Mouse (Mus musculus): ENCODE measurements at regions not wholly inside any gene's neighbourhood (a gene's known extent, or its start where the extent isn't known, plus 50 kb on each side); places are given as distances from the start of the nearest gene placed in this dataset.
"Not testable (repeated sequence)": the region's sequence is repeated elsewhere in the genome, so short reads cannot be mapped to it uniquely, and the experiment has no call there.

DNA sequence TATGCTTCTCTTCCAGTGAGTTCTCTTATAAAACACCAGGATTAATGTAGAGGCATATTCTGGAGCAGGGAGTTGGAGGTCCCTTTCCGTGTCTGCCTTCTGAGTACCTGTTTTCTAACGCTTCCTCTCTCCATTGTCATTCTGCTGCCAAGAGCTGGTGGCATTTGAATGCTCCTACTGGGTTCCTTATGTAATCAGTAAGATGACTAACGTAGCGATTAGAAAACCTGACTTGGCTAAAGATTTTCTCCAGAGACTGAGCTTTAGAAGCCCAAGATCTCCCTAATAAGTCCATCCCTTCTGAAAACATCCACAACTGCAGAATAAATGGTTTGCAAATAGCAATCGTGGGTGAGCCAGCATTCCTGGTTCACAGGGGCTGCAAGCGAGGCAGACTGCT is 174.5 kb downstream of the Dhx15 start:
- no peak for DNase-seq (ENCODE audit: low read depth)

GRCm38 (mm10) chr5:52010426-52010825 is 179.9 kb downstream of the Dhx15 start:
- no peak for DNase-seq (ENCODE audit: low read depth)

GRCm38 (mm10) chr5:52008942-52009341 is 181.4 kb downstream of the Dhx15 start:
- DNase-seq (ENCODE audit: low read depth) = no peak

GRCm38 (mm10) chr5:52006843-52007242 is 183.5 kb downstream of the Dhx15 start:
- no peak for DNase-seq (ENCODE audit: low read depth)

DNA sequence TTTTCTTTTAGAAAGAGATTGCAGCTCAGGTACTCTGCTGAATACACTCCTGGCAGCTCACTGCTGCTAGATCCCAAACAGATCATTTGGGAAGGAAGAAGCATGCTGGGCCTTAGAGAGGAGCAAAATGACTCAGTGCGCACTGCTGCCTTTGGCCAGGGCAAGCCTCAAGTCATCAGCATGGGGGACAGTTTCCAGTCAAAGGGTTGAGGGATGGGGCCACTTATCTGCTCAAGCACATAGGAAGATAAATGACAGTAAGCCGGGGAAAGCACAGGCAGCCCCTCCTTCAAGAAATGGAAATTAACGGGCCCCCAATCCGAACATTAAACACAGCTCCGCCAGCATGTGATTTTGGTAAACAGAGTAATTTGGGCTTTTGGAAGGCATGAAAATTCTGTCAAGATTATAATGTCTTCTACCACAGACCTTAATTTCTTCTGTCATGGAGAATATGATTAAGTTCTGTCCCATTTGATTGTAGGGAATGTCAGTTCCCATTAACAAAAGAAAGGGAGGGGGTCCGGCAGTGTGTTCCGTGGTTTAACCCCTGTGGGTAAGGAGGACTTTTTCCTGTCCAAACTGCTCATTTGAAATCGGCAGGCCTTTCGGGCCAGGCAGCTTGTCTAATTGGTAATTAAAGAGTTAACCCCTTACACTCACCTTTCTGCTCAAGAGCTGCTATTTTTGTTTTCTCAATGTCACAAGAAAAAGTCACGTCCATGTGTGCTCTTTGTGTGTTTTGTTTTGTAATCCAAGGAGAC is 199.3 kb downstream of the Dhx15 start:
- no peak for DNase-seq (ENCODE audit: low read depth)

- no peak for DNase-seq (ENCODE audit: low read depth)
Observed at GRCm38 (mm10) chr5:51989396-51989795, 200.9 kb downstream of the Dhx15 start.

DNA sequence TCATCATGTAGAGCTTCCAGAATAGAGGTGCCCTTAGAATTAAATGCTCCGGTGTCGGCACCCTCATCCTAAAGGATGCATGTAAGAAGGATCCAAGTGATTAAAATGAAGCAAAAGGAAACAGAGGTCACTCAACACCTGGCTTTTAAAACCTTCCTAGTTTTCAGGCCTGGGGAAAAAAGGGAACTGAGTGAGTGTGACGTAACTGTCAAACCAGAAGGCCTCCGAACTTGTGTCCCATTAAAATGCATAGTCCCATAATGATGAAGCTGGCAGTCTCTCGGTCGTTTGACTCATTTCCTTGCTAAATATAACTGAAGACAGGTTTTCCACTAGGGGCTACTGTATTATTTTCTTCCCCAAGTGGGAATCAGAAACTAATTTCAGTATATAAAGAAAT is 201.4 kb downstream of the Dhx15 start:
- DNase-seq (ENCODE audit: low read depth) = no peak

DNA sequence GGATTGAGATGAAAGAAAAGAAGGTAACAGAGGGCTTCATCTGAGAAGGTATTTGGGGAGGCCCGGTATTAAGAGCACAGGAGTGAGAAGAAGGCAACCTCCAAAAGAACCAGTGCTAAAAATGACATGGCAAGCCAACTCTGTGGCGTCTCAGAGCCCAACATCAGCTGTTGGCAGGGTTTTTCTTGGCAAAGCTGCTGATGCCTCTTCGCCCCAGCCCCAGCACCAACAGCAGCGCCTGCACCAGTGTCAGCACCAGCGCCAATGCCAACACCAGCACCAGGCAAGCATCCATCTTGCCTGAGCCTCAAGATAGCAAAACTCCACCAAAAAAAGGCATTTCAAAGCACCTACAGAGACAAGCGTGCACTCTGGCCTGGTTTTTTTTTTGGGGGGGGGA is 205.3 kb downstream of the Dhx15 start:
- no peak for DNase-seq (ENCODE audit: low read depth)

DNA sequence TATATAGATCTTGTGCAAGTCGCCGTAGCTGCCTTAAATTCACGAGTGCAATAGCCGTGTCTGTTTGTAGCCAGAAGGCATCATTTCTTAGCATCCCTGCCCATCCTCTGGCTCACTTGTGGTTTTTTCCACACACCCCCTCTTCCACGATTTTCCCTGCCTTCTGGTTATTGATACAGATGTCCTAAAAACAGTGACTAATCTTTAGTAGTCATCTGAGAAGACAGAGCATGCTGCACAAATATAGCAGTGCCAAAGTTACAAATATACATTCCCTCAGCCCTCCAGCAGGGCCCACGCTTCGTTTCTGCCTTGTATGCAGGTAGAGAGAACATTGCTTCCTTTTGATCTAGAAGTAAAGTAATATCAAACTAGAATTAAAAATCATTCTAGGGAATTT is 207.5 kb downstream of the Dhx15 start:
- DNase-seq (ENCODE audit: low read depth) = no peak

DNA sequence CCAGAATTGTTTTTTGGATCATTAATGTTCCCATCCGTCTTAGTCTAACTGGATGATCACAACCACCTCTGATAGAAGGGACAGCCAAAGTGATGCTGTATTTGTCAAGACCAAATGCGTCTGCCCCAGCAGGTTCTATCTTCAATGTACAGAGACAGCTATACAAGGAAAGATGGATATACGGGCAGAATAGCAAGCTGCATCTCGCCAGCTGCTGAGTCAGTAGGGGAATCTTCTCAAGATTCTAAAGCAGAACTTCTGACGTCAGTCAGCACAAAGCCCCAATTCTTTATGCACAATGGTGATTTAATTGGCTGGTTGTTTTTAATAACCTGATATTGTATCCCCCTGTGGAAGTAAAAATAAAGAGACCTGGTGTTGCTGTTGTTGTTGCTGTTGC is 209.4 kb downstream of the Dhx15 start:
- no peak for DNase-seq (ENCODE audit: low read depth)

DNA sequence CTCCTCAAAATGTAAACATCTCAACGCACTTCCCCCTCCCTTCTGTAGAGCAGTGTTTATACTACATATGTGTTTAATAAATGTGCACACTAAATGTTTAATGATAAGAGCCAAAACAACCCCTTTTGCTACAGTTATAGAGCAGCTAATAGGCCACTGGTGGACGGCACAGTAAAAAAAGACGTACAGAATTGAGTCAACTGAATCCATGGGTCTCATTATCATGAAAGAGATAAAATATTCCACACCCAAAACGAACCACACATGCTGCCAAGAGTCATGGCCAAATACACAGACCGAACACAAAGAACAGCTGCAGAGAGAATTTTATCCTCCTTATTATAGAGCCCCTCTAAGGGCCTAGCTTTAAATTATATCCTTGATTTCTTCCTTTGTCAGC is 237.8 kb downstream of the Dhx15 start:
- DNase-seq (ENCODE audit: low read depth) = no peak

DNA sequence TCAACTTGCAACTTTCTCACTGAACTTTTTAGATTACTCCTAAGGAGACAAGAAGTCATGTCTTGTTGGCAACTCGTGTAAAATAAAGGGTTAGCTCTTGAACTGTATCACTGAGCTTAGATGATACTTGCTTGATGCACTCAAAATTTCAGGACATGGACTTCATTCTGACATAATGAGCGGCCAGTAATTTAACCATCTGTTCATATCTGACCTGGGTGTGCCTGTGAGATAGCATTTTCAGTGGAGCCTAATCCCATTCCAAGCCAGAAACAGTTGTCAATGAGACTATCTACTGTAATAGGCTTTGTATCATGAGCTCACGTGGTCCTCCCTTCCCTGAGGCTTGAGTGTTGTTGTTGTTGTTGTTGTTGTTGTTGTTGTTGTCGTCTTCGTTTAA is 240.3 kb downstream of the Dhx15 start:
- no peak for DNase-seq (ENCODE audit: low read depth)

DNA sequence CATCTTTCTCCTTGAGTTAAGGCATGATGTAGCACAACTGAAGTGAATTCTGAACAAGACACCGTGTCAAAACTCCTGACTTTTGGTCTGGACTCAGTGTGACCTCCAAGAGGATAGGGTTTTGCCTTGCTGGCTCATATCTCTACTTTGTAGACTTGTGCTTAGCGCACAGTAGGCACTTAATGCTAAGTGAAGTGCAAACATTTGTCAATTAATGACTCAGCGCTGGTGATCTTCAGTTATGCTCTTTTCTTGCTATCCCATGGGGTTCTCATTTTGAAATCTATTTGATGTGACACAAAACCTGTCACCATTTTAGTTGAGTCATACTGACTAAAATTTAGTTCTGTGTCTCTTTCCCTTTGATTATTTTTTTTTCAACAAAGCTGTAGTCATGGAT is 244.3 kb downstream of the Dhx15 start:
- DNase-seq (ENCODE audit: low read depth) = no peak

GRCm38 (mm10) chr5:51941925-51942291 is 248.4 kb downstream of the Dhx15 start:
- not testable (repeated sequence) for DNase-seq (ENCODE audit: low read depth)

DNA sequence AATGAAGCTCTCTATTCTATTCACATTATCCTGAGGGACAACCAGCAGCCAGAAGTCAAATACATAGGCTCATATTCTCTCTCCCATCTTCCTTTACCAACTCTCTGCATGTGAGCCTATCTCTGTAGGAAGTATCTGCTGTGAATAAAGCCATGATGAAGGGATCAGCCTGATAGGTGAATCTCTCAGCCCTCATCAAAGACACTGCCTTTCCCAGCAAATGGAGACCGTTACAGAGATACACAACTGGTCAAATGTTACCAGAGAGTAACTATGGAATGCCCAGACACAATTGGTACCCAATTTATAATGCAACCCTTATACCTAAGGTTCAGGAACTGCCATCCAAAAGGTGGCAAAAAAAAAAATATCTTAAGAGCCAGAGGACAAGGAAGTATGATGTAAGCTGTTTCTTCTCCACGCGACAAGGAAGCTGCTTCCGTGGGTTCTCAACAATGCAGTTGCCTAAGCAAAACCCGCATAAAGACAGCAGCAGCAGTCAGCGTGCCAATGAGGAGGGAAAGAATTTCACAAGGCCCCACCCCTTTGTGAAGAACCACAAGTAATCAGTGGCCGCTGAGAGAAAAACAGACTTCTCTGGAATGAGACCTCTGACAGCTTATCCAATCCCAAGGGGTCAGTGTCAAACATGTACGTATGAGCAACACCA is 248.9 kb downstream of the Dhx15 start:
- peak; percentile 2 for DNase-seq (ENCODE audit: low read depth)

GRCm38 (mm10) chr5:51938845-51939244 is 251.5 kb downstream of the Dhx15 start:
- no peak for DNase-seq (ENCODE audit: low read depth)

GRCm38 (mm10) chr5:51937320-51937719 is 253.0 kb downstream of the Dhx15 start:
- no peak for DNase-seq (ENCODE audit: low read depth)

- no peak for DNase-seq (ENCODE audit: low read depth)
Observed at GRCm38 (mm10) chr5:51935391-51936354, 254.6 kb downstream of the Dhx15 start.

DNA sequence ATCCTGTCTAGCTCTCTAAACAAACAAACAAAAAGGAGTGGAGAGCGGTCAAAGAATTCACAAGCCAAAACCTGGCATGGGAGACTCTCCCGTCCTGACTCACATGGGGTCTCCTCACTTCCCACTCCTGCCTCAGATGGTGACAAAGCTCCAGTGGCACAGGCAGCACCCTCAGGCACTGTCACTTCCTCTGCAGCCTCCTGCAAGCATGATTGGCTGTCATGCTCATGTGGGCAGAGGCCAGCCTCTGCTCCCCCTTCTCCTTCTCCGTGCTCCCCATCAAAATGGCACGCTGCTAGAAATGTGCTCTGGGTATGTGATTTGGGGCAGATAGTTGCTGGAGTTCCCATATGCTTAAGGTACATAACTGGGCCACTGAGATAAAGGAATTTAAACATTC is 255.4 kb downstream of the Dhx15 start:
- no peak for DNase-seq (ENCODE audit: low read depth)

DNA sequence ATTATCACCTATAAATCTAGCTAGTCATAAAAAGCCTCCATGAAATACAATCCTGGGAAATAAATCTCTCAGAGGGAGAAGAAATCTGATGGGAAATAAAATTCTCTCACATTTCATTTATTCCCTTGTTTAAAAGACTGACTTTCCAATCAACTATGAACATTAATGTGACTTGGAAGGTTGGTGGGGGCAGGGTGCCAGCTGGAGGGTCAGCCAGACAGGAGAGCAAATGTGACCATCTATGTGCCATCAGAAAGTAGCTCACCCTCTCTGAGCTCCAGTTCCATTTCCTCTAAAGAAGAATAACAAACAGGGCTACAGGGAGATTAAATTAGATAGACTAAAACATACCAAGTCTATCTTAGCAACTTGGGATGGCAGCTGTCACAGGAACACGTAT is 257.0 kb downstream of the Dhx15 start:
- DNase-seq (ENCODE audit: low read depth) = no peak

DNA sequence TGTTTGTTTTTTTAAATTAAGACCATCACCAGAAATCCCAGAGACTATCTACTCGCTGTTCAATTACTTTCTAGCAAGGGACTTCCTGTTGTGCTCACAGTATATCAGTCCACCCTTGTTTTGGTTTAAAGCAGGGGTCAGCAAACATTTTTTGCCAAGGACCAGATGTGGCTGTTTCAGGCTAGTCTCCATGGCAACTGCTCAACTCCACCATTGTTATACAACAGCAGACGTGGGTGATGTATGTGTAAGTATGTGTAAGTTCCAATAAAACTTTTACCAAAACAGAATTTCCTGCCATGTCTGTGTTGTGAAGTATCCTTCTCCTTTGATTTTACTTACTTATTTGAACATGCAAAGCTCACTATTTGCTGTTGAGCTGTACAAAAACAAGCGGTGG is 259.9 kb downstream of the Dhx15 start:
- DNase-seq (ENCODE audit: low read depth) = no peak

DNA sequence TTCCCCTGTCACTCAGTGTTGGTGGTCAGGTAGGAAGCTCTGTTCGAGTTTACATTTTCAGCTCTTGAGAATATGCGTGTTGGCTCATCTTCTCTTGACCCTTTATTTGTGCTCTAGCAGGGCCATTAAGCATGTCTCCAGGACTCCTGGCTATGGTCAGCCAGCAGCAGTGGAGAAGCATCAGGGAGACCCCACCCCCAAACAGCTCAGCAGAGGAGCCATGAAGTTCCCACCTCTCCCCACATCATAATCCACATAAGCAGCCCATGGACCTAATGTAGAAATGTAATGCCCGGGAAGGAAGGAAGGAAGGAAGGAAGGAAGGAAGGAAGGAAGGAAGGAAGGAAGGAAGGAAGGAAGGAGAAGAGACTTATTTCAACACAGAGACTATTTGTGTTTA is 261.5 kb downstream of the Dhx15 start:
- DNase-seq (ENCODE audit: low read depth) = no peak

DNA sequence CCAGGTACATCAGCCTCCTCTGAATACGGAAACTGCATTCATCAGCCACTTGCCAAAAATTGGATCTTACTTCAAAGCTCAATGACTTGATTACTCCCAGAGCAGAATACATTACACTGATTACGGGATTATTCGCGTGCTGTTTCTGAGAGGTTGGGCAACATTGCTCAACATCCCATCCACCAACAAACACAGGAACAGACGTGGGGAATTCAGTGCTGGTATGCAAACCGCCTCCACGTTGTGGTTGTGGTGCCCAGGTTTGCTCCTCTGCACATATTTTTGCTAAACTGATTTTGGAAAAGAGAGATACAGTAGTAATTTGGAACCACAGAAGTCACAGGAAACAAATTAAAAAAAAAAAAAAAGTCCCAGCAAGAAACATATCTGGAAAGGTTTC is 266.9 kb downstream of the Dhx15 start:
- no peak for DNase-seq (ENCODE audit: low read depth)

All from NIH3T3 (cell line).